Mouse (Mus musculus) bone marrow, adult 2 months (tissue): Measurements from ENCODE around the gene Fntb. TPM values are rescaled to one million over a fixed set of nuclear protein-coding genes. Genes with fewer than 3 reads are reported as not detected.

Experiments
- H3K27ac ChIP-seq: fragments of 200-500 bp; 2 replicates; pipeline ENCODE4 v1.5.1; 2012; ENCODE audit warnings: low read depth, mild to moderate bottlenecking, control low read depth, inconsistent platforms, low read length; ENCODE audit not compliant: control insufficient read depth, poor library complexity, insufficient read depth
- H3K4me1 ChIP-seq: fragments of 200-500 bp; 2 replicates; pipeline ENCODE4 v1.6.1; 2011; ENCODE audit warnings: low read length; ENCODE audit not compliant: control insufficient read depth, insufficient read depth
- H3K4me3 ChIP-seq: fragments of 200-500 bp; replicated peaks from 2 replicates; pipeline ENCODE3; 2011; ENCODE audit warnings: mild to moderate bottlenecking, low read depth, low read length, control low read depth; ENCODE audit not compliant: control insufficient read depth
- CTCF ChIP-seq: fragments of 200-500 bp; IDR thresholded peaks from 2 replicates; pipeline ENCODE4 v1.5.1; 2011; ENCODE audit warnings: low read length, control low read depth; ENCODE audit not compliant: control insufficient read depth, insufficient read depth
- POLR2A ChIP-seq: fragments of 200-500 bp; IDR thresholded peaks from 2 replicates; pipeline ENCODE4 v1.6.1; 2011; ENCODE audit warnings: low read depth, mild to moderate bottlenecking, control low read depth, low read length, borderline replicate concordance; ENCODE audit not compliant: control insufficient read depth
- WGBS: fragments of 180-500 bp; shearing (Covaris S2); methylation state at CpG from one replicate; pipeline ENCODE4 v1.1.7; 2018; 5-methylcytosine and 5-hydroxymethylcytosine counted together
- polyA plus RNA-seq: library from polyadenylated mRNA; stranded (reverse); fragments of >200 nt; gene quantifications from 2 replicates; pipeline ENCODE4 v1.2.4, GENCODE M21; 2011; ENCODE audit warnings: low replicate concordance; ENCODE audit not compliant: missing spikeins, insufficient read depth, insufficient read length

Gene Fntb
- polyA plus RNA-seq, 1 experiment: 15.7 TPM

DNA sequence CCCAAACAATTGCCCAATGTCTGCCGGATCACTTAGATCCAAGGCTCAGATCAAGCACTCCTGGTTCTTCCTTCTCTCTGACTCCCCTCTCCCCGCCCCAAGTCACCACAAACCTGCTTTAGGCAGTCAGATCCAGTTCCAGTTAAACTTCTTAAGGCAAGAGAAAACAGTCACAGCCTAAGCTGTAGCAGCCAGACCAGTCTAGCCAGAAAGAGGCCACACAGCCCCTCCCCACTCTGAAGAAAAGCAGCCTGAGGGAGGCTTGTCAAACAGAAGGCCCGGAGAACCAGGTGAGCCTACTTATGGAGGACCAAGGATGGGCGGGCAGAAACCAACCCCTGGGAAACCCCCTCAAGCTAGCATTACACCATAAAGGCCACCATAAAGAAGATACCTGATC lies 52.7 kb downstream of the Fntb start:
- Histone ChIP-seq H3K27ac (no peak overlapping the region), H3K4me1 (peaks cover 1% of the 10 kb centered on the region; the same call in 1 of the 2 replicates), H3K4me3 (no peak overlapping the region)
- TF ChIP-seq POLR2A (no peak), CTCF (no peak)
- 78% methylated on average over 4 of the region's 4 CpGs for WGBS

DNA sequence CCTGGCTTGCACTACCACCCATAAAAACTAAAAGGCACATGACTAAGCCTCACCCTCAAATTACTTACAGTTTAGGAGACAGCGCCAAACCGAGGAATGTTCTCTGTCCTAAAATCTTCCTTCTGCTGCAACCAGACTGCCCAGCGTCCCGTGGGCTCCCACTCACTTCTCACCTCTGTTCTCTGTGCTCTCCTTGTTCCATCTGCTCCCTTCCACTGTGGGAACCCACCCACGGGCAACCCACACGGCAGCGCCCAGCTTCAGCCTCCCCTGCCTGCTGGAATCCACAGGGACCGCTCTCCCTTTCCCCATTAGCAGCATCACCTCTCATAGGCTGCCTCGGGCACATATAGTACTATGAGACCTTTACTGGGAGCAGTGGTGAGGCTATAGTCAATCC lies 53.5 kb downstream of the Fntb start:
- Histone ChIP-seq H3K4me1 (no peaks in the 10 kb centered on the region; the same call in 1 of the 2 replicates), H3K4me3 (no peak overlapping the region), H3K27ac (no peak overlapping the region)
- TF ChIP-seq POLR2A (no peak), CTCF (no peak)
- 83% methylated on average over 9 of the region's 9 CpGs for whole genome bisulfite sequencing

DNA sequence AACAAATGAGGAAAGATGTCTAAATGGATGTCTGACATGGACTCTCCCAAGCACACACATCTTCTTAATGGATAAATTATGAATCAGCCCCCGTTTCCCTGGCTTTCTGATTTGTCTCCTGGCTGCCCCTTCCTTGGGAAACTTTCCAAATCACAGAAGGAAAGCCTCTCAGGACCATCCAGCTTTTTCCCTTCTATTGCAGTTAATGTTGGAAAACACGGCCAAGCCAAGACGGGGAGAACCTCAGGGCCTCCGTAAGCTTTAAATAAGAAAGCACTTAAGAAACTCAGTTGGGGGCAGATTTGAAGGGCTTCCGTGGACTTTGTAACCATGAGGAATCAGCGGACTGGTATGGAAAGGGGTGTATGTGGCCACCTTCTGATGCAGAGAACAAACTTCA lies 54.4 kb downstream of the Fntb start:
- H3K4me3 ChIP-seq: no peak overlapping the region
- H3K27ac ChIP-seq: no peak overlapping the region
- WGBS: 82% methylated on average over 6 of the region's 6 CpGs
- no peaks in the 10 kb centered on the region; the same call in 1 of the 2 replicates for H3K4me1 ChIP-seq
- no peak for TF ChIP-seq POLR2A
- TF ChIP-seq CTCF: no peak

DNA sequence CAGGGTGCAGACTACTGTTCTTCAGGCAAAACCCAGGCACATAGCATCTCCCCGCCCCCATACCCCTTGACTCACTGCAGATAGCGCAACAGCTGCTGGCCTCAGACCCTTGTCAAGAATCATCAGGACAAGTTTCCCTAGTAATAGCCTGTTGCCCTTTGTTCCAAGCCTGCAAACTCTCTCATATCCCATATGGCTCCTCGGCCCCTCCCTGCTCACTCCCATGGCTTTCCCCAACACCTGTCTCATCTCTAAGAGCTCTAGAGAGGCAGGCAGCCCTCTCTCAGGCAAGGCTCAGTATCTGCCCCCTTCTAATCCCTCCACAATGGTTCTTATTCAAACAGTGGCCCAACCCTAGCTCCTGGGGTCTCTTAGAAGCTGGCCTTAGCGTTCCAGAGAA lies 55.2 kb downstream of the Fntb start:
- H3K4me3 ChIP-seq: no peak overlapping the region
- H3K4me1 ChIP-seq: no peaks in the 10 kb centered on the region; the same call in 1 of the 2 replicates
- no peak for TF ChIP-seq POLR2A
- WGBS: 71% methylated on average over 4 of the region's 4 CpGs
- no peak overlapping the region for H3K27ac ChIP-seq

DNA sequence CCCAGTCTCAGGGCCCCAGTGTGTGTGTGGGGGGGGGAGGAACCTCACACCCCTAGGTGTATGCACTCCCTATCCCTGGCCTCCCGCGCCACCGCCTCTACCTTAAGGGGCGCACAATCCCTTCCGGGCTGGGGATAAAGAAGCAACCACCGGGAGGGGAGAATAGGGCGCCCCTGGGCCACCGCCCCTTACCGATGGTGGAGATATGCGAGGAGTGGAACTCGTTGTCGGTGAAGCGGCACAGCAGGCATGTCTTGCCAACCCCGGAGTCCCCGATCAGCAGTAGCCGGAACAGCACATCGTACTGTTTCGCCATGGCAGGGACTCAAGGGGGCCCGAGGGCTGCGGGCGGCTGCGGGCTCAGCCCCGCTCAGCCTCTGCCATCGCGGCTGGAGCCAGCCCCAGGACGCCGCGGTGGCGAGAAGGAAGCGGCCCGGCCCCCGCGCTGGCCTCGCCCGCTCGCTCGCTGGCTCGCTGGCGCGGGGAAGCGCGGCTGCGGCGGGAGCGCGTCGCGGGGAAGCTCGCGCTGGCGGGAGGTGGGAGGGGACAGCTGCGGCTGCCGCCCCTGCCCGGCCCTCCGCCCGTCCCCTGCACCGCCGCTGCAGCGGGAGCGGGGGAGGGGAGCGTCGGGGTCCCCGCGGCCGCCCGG lies 56.7 kb downstream of the Fntb start:
- Histone ChIP-seq H3K4me3 (peak overlapping the region; percentile 10), H3K4me1 (no peaks in the 10 kb centered on the region; the same call in 1 of the 2 replicates), H3K27ac (no peak overlapping the region)
- TF ChIP-seq CTCF: no peak
- TF ChIP-seq POLR2A: no peak
- WGBS: 2% methylated on average over 66 of the region's 66 CpGs

DNA sequence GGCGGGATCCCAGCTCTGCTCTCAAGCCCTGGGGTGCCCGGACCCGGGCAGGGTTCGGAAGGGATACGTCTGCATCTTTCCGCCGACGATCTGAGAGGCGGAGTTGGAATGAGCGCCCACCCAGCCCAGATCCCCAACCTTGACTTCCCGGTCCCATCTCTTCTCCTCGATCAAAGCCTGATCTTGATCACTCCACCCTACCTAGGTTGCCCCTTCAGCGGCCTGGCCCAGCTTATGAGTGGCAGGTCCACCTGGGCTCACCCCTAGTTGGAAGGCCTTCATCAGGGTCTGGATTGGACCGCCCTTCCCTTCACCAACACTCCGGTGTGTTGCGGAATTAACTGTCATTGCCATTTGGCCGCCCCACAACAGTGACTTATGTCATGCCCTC lies 57.3 kb downstream of the Fntb start, which contains the start of gene Rab15:
TSS of gene Rab15 (minus strand) at position 258 of the 391 bp plus-strand sequence.
- H3K4me1 ChIP-seq: no peaks in the 10 kb centered on the region
- no peak for TF ChIP-seq POLR2A
- no peak for TF ChIP-seq CTCF
- WGBS: 7% methylated on average over 17 of the region's 17 CpGs
- peak within 1 kb of the TSS; percentile 10 for H3K4me3 ChIP-seq
- H3K27ac ChIP-seq: no peak within 1 kb of the TSS

DNA sequence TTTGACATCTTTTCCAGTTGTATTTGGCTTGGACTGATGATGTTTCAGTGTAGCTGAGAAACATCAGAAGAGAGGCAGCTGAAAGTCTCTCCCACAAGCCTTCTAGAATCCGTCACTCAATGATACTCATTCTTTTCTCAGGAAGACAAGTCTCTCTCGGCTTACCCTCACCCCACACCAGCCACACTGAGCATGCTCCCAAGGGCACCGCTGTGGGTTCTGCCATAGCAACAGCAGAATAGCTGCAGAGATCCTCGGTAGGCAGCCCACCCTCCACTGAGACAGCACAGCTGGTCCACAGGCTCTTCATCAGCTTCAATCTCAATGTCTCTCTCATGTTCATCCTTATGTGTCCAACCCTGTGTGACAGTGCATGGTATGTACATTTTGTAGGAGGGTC lies 59.9 kb downstream of the Fntb start:
- WGBS: 75% methylated on average over 4 of the region's 4 CpGs
- TF ChIP-seq POLR2A (no peak), CTCF (no peak)
- Histone ChIP-seq H3K4me1 (no peaks in the 10 kb centered on the region), H3K27ac (no peak overlapping the region), H3K4me3 (no peak overlapping the region)

DNA sequence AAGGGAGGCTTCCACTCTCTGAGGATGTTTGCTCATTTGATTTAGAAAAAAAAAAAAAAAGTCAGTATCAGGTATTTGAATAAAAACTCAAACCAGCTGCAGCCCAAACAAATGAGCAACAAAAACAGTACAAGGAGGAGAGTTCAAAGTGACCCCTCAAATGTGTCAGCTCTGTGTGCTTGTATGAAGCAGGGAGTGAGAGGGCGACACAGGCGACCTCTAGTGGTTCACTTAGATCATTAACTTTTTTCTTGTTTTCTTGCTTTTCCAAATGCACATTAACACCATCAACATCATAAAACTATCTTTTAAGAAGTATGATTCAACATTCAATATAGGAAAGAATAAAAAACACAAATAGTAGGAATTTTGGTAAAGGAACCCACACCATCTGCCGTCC lies 67.3 kb downstream of the Fntb start:
- Histone ChIP-seq H3K4me1 (no peaks in the 10 kb centered on the region), H3K4me3 (no peak overlapping the region), H3K27ac (no peak overlapping the region)
- WGBS: 8% methylated on average over 3 of the region's 3 CpGs
- TF ChIP-seq CTCF (peak; percentile 70), POLR2A (no peak)
